Mouse (Mus musculus) hindbrain, embryonic 14.5 days (tissue): ENCODE results near the gene Gnb1. TPM values are rescaled to one million over a fixed set of nuclear protein-coding genes. Genes with fewer than 3 reads are reported as not detected.

Experiments used
- ATAC-seq: fragments of 200-750 bp; cut with Nextera tagmentation; 2 replicates; pipeline ENCODE4 v1.8.0; 2017; ENCODE audit warnings: moderate number of reproducible peaks, mild to moderate bottlenecking, moderate TSS enrichment, moderate library complexity; ENCODE audit not compliant: low FRiP score
- DNase-seq: peaks from one replicate; pipeline ENCODE4 v3.0.0-alpha.2; 2015; ENCODE audit warnings: low spot score
- H3K27ac ChIP-seq: fragments of 300-500 bp; sonication (generic); 2 replicates; pipeline ENCODE4 v1.5.1; 2014; ENCODE audit warnings: mild to moderate bottlenecking, moderate library complexity
- H3K27me3 ChIP-seq: fragments of 300-500 bp; sonication (generic); 2 replicates; pipeline ENCODE4 v1.6.1; 2014; ENCODE audit warnings: mild to moderate bottlenecking, low read length, mixed read lengths; ENCODE audit not compliant: control insufficient read depth, insufficient read depth
- H3K36me3 ChIP-seq: fragments of 300-500 bp; sonication (generic); replicated peaks from 2 replicates; pipeline ENCODE4 v1.6.1; 2014; ENCODE audit not compliant: control insufficient read depth, insufficient read depth
- H3K4me1 ChIP-seq: fragments of 300-500 bp; sonication (generic); replicated peaks from 2 replicates; pipeline ENCODE4 v1.6.1; 2014; ENCODE audit warnings: antibody characterized with exemption, low read length, mixed read lengths; ENCODE audit not compliant: control insufficient read depth, insufficient read depth
- H3K4me2 ChIP-seq: fragments of 300-500 bp; sonication (generic); replicated peaks from 2 replicates; pipeline ENCODE4 v1.6.1; 2014; ENCODE audit warnings: mild to moderate bottlenecking, moderate library complexity
- H3K4me3 ChIP-seq: fragments of 300-500 bp; sonication (generic); replicated peaks from 2 replicates; pipeline ENCODE4 v1.5.1; 2014; ENCODE audit warnings: mild to moderate bottlenecking, low read length
- H3K9ac ChIP-seq: fragments of 300-500 bp; sonication (generic); 2 replicates; pipeline ENCODE4 v1.6.1; 2014
- H3K9me3 ChIP-seq: fragments of 300-500 bp; sonication (generic); 2 replicates; pipeline ENCODE4 v1.6.1; 2016; ENCODE audit warnings: low read length; ENCODE audit not compliant: control insufficient read depth
- WGBS: fragments of 180-500 bp; shearing (Covaris S2); extraction: QIAGEN DNeasy Blood & Tissue Kit; methylation state at CpG from one replicate; pipeline ENCODE4 v1.1.7; 2014; 5-methylcytosine and 5-hydroxymethylcytosine counted together
- polyA plus RNA-seq: library from polyadenylated mRNA; unstranded; fragments of >200 nt; fragmentation: Nextera tagmentation; extraction: Ambion mirVana; gene quantifications from 2 replicates; pipeline ENCODE4 v1.2.1, GENCODE M21; 2014

Gnb1 gene
- 1,126 and 1,185 TPM in 2 replicates for polyA plus RNA-seq

DNA sequence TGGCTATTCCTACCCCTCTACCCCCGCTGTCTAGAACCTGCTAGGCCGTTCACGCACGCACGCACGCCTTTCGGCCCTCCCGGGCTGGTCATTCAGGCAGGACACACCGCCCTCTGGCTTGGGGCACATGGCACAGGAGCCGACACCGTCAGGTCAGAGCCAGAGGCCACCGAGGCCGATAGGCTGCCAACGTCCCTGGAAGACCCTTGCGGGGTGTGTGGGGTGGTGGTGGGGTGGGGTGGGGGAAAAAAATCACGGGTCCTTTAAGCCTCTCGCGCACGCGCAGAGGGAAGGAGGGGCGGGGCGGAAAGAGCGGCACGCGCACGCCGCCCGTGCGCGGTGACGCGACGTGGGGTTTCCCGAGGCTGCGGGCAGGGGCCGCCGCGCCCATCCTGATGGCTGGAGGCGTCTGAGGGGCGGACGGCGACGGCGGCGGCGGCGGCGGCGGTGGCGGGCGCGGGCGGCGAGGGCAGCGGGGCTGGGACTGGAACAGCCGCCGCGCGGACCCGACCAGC lies at the start of gene Gnb1:
TSS of gene Gnb1 (plus strand) at position 372 of the 515 bp plus-strand sequence.
- H3K4me1 ChIP-seq = peaks cover 51% of the 10 kb centered on the region
- peak within 1 kb of the TSS; percentile 92 for H3K4me2 ChIP-seq
- peak within 1 kb of the TSS; percentile 86 for H3K4me3 ChIP-seq
- H3K36me3 ChIP-seq = no peaks in the 10 kb centered on the region
- peak; percentile 85 for ATAC-seq
- DNase-seq = peak; percentile 97
- H3K27me3 ChIP-seq = no peaks in the 10 kb centered on the region
- peak within 1 kb of the TSS; percentile 99 for H3K9ac ChIP-seq
- H3K27ac ChIP-seq = peak within 1 kb of the TSS; percentile 97
- no peaks in the 10 kb centered on the region for H3K9me3 ChIP-seq
- under 1% methylated on average over 35 of the region's 60 CpGs for WGBS

- no peak overlapping the region for H3K27ac ChIP-seq
- DNase-seq = no peak
- WGBS = 79% methylated on average over 3 of the region's 3 CpGs
These were observed 48.4 kb upstream of the Gnb1 start for GRCm38 (mm10) chr4:155442808-155443207.

DNA sequence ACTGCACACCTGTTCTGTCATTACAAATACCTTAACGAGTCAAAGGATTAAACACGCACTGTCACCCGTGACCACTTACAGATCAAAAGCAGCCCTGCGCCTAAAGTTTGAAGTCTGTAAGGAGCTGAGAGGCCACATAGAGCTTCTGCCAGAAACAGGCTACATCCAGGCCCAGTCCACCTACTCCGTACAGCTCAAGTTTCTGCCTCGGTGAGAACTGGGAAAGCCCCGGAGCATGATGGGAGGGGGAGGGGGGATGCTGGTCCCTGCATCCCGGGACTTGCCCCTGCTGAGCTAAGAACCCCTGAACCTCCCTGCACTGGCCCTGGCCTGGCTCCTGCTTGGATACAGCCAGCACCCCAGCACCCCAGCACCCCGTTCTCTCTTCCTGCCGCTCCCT lies 39.6 kb upstream of the Gnb1 start:
- no peak overlapping the region for H3K4me2 ChIP-seq
- WGBS = 38% methylated on average over 10 of the region's 10 CpGs

More at GRCm38 (mm10) chr4:155442808-155443207, 48.4 kb upstream of the Gnb1 start:
- H3K9ac ChIP-seq = no peak overlapping the region
- H3K4me2 ChIP-seq = no peak overlapping the region
- H3K4me1 ChIP-seq = no peaks in the 10 kb centered on the region
- no peaks in the 10 kb centered on the region for H3K9me3 ChIP-seq
- no peak for ATAC-seq
- no peaks in the 10 kb centered on the region for H3K36me3 ChIP-seq
- no peak overlapping the region for H3K4me3 ChIP-seq
- H3K27me3 ChIP-seq = no peaks in the 10 kb centered on the region

DNA sequence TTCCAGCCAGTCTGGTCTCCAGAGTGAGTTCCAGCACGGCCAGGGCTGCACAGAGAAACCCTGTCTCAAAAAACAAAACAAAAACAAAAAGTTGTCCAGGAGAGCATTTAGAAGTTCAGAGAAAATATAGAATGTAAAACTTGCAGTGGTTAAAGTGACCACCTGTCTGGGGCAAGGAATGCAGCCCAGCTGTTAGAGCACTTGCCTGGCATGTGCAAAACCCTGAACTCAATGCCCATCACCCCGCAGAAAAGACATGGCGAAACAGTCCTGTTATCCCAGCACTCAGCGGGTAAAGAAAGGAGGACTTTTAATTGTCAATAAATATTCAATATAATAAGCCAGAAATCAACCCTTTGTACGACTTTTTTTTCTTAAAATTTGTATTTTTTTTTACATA lies 32.6 kb upstream of the Gnb1 start:
- Histone ChIP-seq H3K9ac (no peak overlapping the region), H3K27me3 (no peaks in the 10 kb centered on the region), H3K36me3 (no peaks in the 10 kb centered on the region), H3K4me3 (no peak overlapping the region), H3K4me2 (no peak overlapping the region), H3K4me1 (no peaks in the 10 kb centered on the region), H3K27ac (no peak overlapping the region), H3K9me3 (no peaks in the 10 kb centered on the region)
- ATAC-seq (no peak), DNase-seq (no peak)
- 87% methylated on average over 5 of the region's 5 CpGs for WGBS

More for the DNA sequence above, 39.6 kb upstream of the Gnb1 start:
- ATAC-seq (no peak), DNase-seq (no peak)
- Histone ChIP-seq H3K27ac (no peak overlapping the region), H3K9me3 (no peaks in the 10 kb centered on the region), H3K4me3 (no peak overlapping the region), H3K9ac (no peak overlapping the region), H3K4me1 (no peaks in the 10 kb centered on the region), H3K36me3 (no peaks in the 10 kb centered on the region), H3K27me3 (no peaks in the 10 kb centered on the region)

DNA sequence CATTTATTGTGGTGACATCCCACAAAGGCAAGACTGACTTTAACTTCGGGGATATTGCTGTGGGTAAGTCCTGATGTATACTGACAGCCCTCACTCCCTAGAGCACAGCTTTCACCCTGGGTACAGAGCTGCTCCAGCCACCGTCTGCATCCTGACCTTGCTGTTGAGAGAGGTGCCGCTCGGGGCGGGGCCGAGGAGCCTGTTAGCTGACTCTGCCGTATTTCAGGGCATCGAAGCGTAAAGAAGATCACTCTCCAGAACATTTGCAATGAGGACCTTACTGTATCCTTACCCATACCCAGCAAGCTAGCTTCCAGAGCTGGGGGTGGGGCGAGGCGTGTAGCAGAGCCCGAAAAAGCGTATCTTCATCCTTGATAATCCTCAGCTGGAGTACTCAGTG lies 28.1 kb upstream of the Gnb1 start:
- Histone ChIP-seq H3K4me2 (no peak overlapping the region), H3K9ac (no peak overlapping the region), H3K9me3 (no peaks in the 10 kb centered on the region), H3K4me1 (no peaks in the 10 kb centered on the region), H3K4me3 (no peak overlapping the region), H3K27me3 (no peaks in the 10 kb centered on the region), H3K36me3 (no peaks in the 10 kb centered on the region), H3K27ac (no peak overlapping the region)
- no peak for ATAC-seq
- DNase-seq = no peak
- 84% methylated on average over 13 of the region's 13 CpGs for WGBS

DNA sequence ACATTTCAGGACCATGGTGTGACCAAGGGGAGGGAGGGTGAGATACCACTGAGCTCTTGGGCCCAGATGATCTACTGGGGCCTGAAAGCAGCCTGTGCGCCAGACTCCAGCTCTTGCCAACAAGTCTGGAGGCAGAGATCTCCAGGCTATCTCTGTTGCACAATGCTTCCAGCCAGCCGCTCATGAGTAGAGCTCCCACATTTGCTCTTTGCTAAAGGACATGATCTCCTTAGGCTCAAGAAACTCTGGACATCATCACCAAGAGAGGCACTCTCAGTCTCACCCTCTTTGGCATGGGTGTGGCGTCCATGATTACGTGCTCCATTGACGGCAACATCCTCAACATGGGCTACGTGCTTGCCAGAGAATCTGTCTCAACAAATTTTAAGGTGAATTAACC lies 27.6 kb upstream of the Gnb1 start:
- DNase-seq (no peak), ATAC-seq (no peak)
- Histone ChIP-seq H3K27me3 (no peaks in the 10 kb centered on the region), H3K27ac (no peak overlapping the region), H3K36me3 (no peaks in the 10 kb centered on the region), H3K9ac (no peak overlapping the region), H3K9me3 (no peaks in the 10 kb centered on the region), H3K4me2 (no peak overlapping the region), H3K4me3 (no peak overlapping the region), H3K4me1 (no peaks in the 10 kb centered on the region)
- 79% methylated on average over 6 of the region's 6 CpGs for WGBS

DNA sequence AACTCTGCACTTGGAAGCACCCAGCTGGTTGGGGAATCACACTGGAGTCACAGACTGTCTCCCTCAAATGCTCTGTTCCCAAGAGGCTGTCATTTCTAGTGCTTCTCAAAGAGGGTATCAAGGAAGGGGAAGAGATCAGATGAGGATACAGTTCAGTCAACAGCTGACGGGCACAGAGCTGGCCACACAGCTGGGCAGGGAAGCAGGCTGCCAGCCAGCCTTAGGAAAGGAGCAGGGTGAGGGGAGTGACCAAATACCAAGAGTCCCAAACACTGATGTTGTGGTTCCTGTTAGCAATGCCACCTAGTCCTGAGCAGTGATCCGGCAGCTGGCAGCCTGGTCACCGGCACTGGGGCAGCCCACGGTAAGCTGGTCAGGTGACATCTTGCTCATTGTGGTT lies 27.1 kb upstream of the Gnb1 start:
- Histone ChIP-seq H3K36me3 (no peaks in the 10 kb centered on the region), H3K27me3 (no peaks in the 10 kb centered on the region), H3K9ac (no peak overlapping the region), H3K27ac (no peak overlapping the region), H3K4me1 (no peaks in the 10 kb centered on the region), H3K9me3 (no peaks in the 10 kb centered on the region), H3K4me3 (no peak overlapping the region), H3K4me2 (no peak overlapping the region)
- ATAC-seq (no peak), DNase-seq (no peak)
- 94% methylated on average over 4 of the region's 4 CpGs for WGBS

DNA sequence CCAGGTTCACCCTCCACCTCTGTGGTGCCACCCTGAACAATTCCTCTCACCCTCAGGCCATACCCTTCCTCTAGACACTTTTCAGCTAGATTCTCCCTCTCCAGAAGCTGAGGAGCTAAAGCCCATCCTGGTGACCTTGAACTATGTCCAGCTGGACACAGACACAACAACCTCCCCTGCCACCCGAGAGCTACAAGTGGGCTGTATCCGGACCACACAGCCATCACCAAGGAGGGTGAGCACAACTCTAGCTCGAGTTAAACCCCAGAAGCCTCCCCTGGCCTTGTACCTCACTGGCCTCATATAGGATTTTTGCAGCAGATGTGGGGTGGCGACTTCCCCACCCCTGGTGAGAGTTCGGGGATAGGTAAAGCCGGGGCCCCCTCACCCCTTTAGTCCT lies 25.6 kb upstream of the Gnb1 start:
- no peak for ATAC-seq
- H3K4me2 ChIP-seq = no peak overlapping the region
- no peaks in the 10 kb centered on the region for H3K36me3 ChIP-seq
- no peaks in the 10 kb centered on the region for H3K4me1 ChIP-seq
- no peak overlapping the region for H3K9ac ChIP-seq
- H3K27ac ChIP-seq = no peak overlapping the region
- H3K27me3 ChIP-seq = no peaks in the 10 kb centered on the region
- no peak for DNase-seq
- H3K4me3 ChIP-seq = no peak overlapping the region
- 78% methylated on average over 6 of the region's 6 CpGs for WGBS
- H3K9me3 ChIP-seq = no peaks in the 10 kb centered on the region

DNA sequence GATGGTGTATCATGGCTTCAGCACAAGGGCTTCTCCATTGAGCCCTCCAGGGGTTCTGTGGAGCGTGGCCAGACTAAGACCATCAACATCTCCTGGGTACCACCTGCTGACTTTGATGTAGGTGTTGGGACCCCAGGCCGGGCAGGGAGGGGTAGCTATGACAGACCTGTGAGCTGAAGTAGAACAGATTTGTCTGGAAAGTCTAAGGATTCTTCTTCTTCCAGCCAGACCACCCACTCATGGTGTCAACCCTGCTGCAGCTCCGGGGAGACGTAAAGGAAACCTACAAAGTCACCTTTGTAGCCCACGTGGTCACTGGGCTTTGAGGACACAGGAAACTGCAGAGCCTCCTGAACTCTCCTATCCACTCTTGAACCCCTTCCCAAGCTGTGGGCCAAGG lies 25.1 kb upstream of the Gnb1 start:
- Histone ChIP-seq H3K9me3 (no peaks in the 10 kb centered on the region), H3K36me3 (no peaks in the 10 kb centered on the region), H3K4me3 (no peak overlapping the region), H3K27ac (no peak overlapping the region), H3K27me3 (no peaks in the 10 kb centered on the region), H3K4me1 (no peaks in the 10 kb centered on the region), H3K4me2 (no peak overlapping the region), H3K9ac (no peak overlapping the region)
- ATAC-seq = no peak
- WGBS = 92% methylated on average over 5 of the region's 5 CpGs
- DNase-seq = no peak
